Mouse (Mus musculus): ENCODE measurements at regions not wholly inside any gene's neighbourhood (a gene's known extent, or its start where the extent isn't known, plus 50 kb on each side); places are given as distances from the start of the nearest gene placed in this dataset.

DNA sequence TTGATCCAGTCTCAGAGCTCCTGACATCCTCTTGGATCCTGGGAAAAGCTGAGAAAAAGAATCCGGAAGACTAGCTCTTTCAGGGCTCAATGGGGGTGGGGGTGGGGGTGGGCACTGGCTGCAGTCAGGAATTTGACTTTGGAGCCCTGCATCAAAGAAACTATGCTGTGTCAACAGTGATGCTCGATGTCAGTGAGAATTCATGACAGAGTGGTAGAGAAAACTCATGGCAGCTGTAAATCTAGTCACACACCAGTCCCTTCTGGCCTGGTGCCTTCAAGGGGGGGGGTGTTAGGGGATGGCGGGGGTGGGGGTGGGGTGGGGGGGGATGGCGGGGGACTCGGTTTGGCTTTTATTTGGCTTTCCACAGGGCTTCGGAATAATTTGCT, 233.0 kb downstream of the 4933412E24Rik start:
- TF ChIP-seq CTCF (IDR thresholded peaks at IDR 0.05) (no peak), POLR2A (IDR thresholded peaks at IDR 0.05; ENCODE audit: insufficient read depth, low read depth, low read length) (no peak), EP300 (IDR thresholded peaks at IDR 0.05; ENCODE audit: insufficient read depth, low read depth, low read length) (no peak)
